Mouse (Mus musculus): ENCODE data around the gene Crlf1.

- TF ChIP-seq POLR2A (IDR thresholded peaks at IDR 0.05; ENCODE audit: insufficient read depth, low read depth, low read length) (no peak), CTCF (IDR thresholded peaks at IDR 0.05; ENCODE audit: insufficient read depth, low read depth, low read length) (no peak)
These were observed 37.4 kb downstream of the Crlf1 start for GRCm38 (mm10) chr8:70530314-70530713.
